Mouse (Mus musculus) ZHBTc4 (cell line): ENCODE data around the gene Pcgf2.
"Not testable (repeated sequence)": the region's sequence is repeated elsewhere in the genome, so short reads cannot be mapped to it uniquely, and the experiment has no call there.

Experiments used
- DNase-seq: peaks from one replicate; pipeline ENCODE4 v3.0.0-alpha.2; 2011; ENCODE audit warnings: low read depth, low spot score

Gene Pcgf2

GRCm38 (mm10) chr11:97669268-97669667, 31.0 kb downstream of the Pcgf2 start:
- peak; percentile 38 for DNase-seq

DNA sequence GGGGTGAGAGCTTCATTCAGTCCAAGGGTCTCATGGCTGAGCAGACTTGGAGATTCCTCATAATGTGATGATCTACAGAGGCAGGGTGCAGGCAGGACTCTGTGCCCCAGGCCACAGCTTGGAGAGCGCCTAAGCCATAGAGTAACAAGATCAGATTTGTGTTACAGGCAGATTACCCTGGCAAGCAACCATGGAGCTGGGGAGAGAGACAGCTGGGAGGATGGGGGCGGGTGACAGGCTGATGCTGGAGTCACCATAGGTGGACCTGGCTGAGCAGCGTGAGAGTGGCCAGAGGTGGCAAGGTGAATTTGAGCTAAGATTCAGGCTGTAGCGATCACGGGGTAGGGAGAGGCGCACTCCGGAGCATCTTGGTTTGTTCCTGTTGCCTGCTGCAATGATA, 32.1 kb downstream of the Pcgf2 start:
- DNase-seq, result no peak

- peak; percentile 16 for DNase-seq
Measured at GRCm38 (mm10) chr11:97666794-97667193, 33.5 kb downstream of the Pcgf2 start.

DNA sequence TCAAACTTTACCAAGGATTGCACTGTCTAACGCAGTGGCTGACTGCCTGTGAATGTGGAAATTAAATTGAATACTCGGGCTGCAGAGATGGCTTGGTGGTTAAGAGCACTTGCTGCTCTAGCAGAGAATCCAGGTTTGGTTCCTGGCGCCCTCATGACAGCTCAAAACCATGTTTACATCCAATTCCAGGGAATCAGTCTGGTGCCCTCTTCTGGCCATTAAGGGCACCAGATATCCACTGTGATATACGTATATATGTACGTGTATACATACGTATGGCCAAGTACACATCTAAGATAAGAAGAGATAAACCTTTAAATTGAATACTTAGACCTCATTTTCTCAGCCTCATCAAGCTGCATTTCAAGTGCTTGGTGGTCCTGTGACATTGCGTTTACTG, 34.1 kb downstream of the Pcgf2 start:
- DNase-seq, result peak; percentile 84

DNA sequence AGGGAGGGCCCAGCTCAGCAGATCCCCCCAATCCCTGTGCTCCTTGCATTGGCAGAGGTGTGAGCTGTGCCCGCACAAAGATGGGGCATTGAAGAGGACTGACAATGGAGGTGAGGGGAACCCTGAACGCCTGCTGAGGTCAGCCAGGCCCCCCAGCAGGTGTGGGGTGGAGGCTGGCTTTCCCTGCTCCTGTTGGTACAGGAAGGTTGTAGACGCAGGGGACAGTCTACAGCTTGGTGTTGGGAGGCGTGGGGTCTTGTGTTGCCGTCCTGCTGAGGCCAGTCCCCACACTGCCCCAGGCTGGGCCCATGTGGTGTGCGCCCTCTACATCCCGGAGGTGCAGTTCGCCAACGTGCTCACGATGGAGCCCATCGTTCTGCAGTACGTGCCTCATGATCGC, 34.9 kb downstream of the Pcgf2 start:
- peak; percentile 39 for DNase-seq

DNA sequence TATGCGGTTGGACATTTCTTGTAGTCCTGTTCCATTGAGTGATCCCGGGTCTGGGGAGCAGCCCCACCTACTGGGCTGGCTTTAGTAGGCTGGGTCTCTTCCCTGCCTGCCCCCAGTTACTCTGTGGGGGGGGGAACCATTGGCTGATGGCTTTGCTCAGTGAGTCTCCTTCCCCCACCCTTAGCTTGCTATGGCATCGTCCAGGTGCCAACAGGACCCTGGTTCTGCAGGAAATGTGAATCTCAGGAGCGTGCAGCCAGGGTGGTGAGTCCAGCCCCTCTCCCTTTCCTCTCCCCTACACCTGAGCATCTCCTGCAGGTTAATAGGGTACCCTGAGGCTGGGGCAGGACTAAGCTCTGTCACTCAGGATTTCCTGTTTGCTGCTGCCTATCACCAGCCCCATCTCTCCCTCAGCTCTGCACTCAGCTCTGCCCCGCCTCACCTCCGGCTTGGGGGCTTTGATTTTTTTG, 35.5 kb downstream of the Pcgf2 start:
- peak; percentile 79 for DNase-seq

GRCm38 (mm10) chr11:97664339-97664665, 36.0 kb downstream of the Pcgf2 start:
- DNase-seq, result no peak

DNA sequence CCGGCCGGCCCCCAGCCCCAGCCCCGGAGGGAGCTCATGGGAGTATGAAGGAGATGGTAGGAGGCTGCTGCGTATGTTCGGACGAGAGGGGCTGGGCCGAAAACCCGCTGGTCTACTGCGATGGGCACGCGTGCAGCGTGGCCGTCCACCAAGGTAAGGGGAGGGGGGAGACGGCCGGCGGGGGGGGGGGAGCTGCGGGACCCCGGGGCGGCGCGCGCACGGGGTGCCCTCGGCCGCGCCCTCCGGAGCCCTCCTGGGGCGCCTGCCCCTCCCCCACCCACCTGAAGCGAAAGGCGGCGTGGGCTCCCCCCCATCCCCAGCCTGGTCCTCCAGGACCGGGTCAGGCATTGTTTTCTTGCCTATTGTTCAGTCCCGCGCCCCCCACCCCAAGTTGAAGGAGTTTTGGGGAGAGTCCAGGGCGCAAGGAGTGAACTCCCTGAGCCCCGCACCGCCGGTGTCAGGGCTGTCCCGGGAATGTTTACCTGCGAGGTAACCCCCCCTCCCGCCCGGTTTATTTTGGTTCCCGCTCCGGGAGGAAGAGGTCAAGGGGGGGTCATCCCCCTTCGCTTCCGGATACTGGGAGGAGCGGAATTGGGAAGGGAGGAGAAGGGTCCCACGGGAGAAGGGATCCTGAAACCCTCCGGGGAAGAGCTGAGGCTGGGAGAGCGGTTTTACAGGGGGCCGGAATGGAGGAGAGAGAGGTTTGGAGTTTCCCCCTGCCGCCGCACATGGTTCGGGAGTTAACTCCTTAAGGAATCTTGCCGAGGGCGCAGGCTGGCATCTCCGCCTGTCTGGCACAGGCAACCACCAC, 36.6 kb downstream of the Pcgf2 start:
- peak; percentile 84 for DNase-seq

DNA sequence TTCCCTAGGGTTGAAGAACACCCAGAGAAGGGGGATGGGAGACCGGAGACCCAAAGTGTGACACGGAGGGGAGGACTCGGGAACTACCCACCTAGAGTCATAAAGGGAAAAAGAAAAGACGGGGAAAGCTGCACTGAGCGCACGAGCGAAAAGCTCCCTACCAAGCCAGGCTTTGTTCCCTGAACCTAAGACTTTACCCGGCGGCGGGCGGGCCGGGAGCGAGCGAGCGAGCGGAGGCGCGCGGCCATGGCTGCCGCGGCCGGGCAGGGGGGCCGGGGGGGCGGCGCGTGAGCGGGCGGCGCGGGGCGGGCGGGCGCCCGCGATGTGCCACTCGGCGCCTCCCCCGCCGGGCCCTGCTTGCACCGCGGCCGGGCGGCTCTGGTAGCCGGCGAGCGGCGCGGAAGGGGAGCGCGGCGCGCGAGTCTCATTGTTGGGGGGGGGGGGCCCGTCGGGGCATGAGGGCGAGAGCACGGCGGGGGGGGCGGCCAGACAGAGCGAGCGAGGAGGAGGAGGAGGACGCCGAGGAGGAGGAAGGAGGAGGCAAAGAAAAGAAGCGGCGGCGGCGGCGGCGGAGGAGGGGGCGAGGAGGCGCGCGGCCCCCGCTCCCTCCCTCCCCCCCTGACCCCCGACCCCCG, 37.3 kb downstream of the Pcgf2 start, which contains the start of gene Mllt6:
TSS of gene Mllt6 (plus strand) at position 522 of the 635 bp plus-strand sequence.
- DNase-seq, result peak; percentile 86

DNA sequence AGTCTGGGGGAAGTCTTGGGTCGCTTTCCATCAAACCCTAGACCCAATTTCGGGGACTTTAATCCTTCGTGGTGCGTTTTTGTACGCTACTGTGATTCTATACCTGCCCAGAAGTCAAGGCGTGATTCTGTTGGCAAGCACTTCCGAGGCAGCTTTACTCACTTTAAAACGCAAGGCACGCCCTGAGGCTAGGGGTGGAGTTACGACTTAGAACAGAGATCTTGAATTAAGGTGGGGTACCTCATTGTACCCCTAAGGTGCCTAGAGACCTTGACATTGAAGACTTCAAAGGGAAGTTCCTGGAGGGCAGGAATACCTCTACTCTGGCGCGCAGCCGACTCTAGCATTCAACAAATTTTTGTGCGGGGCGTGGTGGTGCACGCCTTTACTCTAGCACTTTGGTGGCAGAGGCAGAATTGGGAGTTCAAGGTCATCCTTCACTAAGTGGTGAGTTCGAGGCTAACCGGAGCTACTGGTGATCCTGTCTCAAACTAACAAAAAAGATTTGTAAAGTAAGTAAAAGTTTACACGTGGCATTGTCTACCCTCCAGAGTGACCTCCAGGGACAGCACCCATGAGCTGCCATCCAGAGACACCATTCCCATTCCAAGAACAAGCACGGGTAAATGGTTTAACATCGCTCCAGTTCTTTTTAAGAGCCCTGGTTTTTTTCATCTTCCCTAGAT, 37.9 kb downstream of the Pcgf2 start:
- peak; percentile 100 for DNase-seq

DNA sequence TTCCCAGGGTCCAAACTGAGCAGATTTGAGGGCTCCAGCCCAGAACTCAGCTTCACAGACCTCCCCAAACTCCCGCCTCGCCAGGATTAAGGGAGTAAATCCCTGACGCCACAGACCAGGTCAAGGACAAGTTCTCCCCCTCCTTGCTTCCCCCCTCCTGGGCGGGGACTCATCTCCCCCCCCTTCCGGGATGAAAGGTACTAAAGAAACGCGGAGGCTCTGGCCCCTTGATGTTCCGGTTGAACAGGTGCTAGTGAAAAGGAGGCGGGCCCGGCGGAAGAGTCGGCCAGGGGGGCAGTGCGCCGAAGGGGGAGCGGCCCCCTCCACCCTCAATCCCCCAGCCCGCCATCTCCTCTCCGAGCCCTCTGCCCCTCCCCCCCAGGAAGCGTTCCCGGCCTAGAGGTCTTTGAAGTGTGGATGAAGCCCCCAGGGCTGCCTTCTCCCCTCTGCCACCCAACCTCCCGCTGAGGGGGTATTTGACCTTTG, 38.6 kb downstream of the Pcgf2 start:
- peak; percentile 99 for DNase-seq

DNA sequence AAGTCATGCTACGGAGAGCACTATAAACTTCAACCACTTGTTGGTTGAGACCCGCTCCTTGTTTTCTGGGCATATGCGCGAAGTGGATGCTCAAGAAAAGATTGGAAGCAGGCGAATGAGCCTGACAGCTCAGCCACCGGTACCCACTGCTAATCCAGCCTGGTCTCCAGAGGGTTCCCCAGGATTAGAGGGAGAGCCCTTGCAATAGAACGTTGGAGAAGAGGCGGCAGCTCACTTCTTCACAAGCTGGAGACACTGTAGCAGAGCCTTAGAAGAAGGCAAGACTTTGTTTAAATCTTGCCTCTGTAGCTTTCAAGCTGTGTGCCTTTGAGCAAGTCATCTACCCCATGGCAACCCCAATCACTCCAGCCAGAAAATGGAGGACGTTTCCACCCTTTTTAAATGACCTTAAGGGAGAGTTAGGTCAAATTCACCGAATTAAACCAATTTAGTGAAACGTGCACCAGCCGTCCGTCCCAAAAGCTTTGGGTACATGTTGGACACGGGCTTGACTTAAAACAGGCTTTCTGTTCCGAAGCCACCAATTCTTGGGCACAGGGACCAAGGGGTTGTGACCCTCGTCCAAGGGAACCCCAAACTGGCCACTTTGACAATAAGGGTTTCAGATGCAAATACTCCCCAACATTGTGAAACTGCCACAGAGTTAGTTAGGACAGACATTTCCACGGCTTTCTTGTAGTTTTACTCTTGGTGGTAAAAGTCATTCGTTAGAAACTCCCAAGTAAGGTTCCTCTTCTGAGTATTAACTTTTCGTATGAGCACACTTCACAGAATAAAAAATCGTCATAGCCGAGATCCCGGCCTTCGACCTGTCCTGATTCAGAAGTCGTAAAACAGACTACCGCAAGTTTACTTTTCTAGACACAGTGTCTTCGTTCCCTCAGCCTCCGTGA, 39.3 kb downstream of the Pcgf2 start:
- no peak for DNase-seq

DNA sequence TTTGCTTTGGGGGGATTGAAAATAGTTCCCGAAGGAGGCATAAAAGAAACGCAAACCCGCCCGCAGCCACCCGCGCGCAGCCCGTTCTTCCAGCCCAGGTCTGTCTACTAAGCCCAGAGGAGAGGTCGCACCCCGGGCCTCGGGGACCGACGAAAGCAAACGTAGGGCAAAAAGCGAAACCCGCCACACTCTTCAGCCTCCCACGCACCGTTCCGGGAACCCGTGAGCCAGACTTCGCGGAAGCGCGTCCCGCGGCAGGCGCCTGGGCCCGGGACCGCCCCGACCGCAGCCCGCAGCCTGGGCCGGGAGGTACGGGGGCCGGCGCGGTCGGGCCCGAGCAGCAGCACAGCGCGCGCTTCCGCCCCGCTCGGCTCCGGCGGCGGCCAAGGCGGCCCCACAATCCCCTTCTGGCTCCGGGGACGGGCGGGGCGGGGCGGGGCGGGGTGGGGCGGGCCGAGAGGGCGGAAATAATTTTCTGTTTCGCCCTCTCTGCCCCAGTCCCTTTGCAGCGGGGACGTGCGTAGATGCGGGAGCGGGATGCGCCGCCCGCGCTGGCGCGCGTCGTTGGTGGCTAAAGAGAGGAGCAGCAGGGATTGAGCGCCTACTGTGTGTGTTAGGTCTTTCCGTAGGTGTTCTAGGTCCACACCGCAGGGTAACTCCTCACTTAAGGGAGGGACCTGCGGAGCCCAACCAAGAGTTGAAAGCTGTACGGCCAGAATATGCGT, 40.1 kb downstream of the Pcgf2 start:
- DNase-seq, result peak; percentile 86

DNA sequence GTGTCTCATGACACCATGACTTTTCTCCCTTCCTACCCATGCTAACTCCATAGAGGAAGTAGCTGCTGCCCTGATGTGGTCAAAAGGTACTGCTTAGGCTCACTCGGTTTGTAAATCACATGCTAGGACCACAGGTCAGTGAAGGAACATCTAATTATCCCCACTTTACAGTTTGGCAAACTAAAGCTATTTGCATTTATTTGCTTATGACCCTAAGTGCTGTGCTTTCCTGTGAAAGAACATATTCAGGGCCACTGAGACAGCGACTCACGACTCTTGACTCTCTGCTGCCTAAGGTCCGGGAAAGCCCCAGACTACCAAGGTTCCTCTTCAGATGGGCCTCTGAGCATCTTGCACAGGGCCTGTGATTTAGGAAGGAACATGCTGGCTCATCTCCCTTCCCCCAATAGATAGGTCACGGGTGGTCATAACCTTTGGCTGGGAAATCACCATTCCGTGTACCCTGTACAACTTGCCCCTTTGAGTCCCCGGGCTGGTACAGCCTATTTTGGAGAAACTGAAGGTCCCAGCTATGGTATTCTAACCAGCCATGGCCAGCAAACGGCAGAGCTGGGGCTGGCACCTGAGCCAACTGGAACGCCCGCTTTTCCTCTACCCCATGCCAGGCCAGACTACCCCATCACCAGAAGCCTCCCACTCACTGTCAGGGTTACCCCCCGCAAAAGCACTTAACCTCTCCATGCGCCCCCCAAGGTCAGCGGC, 40.9 kb downstream of the Pcgf2 start:
- no peak for DNase-seq

GRCm38 (mm10) chr11:97658751-97659266, 41.5 kb downstream of the Pcgf2 start:
- DNase-seq, result peak; percentile 54

GRCm38 (mm10) chr11:97657967-97658366, 42.3 kb downstream of the Pcgf2 start:
- not testable (repeated sequence) for DNase-seq

DNA sequence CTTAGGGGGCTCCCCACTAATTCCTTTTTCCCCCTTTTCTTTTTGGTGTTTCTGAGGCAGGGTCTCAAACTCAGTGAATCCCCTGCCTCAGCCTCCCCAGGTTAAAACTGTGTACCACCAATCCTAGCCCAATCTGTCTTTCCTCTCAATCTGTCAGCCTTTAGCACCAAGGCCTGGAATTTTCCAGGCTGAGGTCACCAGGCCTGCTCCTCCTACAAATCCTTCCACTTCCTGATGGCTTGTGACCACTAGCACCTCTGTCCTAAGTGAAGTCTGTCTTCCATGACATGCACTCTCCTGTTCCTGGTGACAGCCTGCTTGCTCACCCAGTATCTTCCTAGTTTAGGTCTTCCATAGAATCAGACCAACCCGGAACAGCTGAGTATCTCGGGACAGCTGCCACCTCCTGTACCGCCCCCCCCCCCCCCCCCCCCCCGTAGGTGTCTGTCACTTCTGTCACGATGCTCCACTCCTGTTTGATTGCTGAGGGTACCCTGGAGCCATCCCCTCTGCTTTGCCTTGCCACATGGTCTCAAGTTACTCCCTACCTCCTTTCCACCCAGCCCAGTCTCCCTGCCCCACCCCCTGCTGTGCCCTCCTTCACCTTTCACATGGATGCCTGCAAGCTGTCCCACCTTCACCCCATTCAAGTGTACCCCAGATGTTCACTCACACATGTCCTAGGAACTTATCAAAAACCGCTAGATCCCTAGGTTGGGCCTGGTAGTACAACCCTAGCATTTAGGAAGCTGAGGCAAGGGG, 42.9 kb downstream of the Pcgf2 start:
- peak; percentile 75 for DNase-seq

DNA sequence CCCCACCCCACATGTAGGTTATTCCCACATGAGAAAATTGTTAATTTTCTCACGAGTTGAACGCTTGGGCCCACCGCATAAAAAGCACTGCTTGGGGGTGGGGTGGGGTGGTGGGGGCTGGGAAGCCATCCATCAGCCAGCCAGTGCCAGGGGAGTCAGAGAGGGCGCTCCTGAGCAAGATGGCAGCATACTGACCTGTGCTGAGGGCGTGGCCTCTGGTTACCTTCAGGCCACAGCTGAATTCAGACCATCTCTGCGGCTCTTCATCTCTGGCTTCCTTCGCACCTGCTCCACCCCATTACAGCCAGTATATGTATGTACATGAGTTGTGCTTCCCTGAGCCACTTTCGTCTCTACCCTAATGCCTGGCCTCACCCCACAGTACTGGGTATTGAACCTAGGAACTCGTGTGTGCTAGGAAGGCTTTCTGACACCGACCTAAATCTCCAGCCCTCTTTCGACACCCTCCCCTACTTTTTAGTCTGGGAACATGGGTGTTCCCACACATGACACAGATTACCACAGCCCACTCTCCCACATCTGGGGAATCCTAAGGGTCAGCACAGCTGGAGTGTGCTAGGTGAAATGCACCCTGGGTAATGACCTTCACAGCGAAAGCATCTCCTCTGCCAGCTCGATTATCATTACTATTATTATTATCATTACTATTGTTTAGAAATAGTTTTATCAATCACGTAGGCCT, 43.9 kb downstream of the Pcgf2 start:
- peak; percentile 87 for DNase-seq
